Mouse (Mus musculus) embryonic facial prominence, embryonic 10.5 days (tissue): ENCODE results near the gene Hspb1. TPM values are rescaled to one million over a fixed set of nuclear protein-coding genes. Genes with fewer than 3 reads are reported as not detected.

Experiments
- DNase-seq: peaks from one replicate; pipeline ENCODE4 v3.0.0-alpha.2; 2017; ENCODE audit warnings: low spot score
- H3K27ac ChIP-seq: fragments of 300-500 bp; sonication (generic); replicated peaks from 2 replicates; pipeline ENCODE4 v1.5.1; 2016; ENCODE audit warnings: mild to moderate bottlenecking
- H3K27me3 ChIP-seq: fragments of 300-500 bp; sonication (generic); replicated peaks from 2 replicates; pipeline ENCODE4 v1.6.1; 2016; ENCODE audit warnings: low read depth, mild to moderate bottlenecking; ENCODE audit not compliant: poor library complexity, severe bottlenecking
- H3K36me3 ChIP-seq: fragments of 300-500 bp; sonication (generic); replicated peaks from 2 replicates; pipeline ENCODE4 v1.6.1; 2016; ENCODE audit warnings: mild to moderate bottlenecking, moderate library complexity
- H3K4me1 ChIP-seq: fragments of 300-500 bp; sonication (generic); 2 replicates; pipeline ENCODE4 v1.6.1; 2016
- H3K4me3 ChIP-seq: fragments of 300-500 bp; sonication (generic); 2 replicates; pipeline ENCODE4 v1.5.1; 2016; ENCODE audit warnings: mild to moderate bottlenecking, moderate library complexity
- H3K9me3 ChIP-seq: fragments of 300-500 bp; sonication (generic); 2 replicates; pipeline ENCODE4 v1.6.1; 2016; ENCODE audit warnings: mild to moderate bottlenecking
- WGBS: fragments of 180-500 bp; shearing (Covaris S2); methylation state at CpG from one replicate; pipeline ENCODE4 v1.1.7; 2016; 5-methylcytosine and 5-hydroxymethylcytosine counted together
- polyA plus RNA-seq: library from polyadenylated mRNA; unstranded; fragments of >200 nt; fragmentation: Nextera tagmentation; extraction: Ambion mirVana; gene quantifications from 2 replicates; pipeline ENCODE4 v1.2.1, GENCODE M21; 2016

Gene Hspb1
- polyA plus RNA-seq, 1 experiment from 2014 or later: 24.4 TPM

DNA sequence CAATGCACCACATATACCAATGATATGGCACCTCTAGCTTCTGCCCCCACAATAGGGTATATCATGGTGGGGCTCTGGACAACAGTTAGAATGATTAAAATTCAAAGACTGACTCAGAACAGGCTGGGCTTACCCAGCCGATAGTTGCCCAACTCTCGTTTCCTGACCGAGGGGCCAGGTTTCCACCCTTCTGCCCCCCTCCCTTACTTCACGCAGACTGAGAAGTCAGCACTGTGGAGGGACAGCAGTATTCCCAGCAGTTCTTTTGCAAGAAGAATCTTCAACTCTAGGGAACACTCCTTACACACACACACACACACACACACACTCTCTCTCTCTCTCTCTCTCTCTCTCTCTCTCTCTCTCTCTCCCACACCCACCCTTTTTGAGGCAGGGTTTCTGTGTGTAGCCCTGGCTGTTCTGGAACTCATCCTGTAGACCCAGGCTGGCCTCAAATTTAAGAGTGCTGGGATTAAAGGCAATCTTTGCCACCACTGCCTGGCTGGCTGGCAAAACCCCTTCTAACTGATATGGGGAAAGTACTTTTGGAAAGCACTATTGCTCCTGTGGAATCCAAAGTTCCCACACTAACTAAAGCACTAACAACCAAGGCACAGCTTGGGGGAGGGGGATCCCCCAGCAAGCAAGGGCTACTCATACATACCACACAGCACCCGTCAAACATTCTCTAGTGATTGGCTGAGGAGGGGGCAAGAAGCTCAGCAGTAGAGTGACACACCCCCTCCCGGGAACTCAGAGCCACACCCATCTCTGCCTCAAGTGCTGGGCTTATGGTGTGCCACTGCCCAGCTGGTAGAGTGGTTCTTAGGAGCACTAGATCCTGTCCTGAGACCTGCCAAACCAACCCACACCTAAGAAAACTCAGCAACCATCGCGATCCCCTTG, 17.9 kb downstream of the Hspb1 start:
- H3K36me3 ChIP-seq: peaks cover 61% of the 10 kb centered on the region
- WGBS: 73% methylated on average over 8 of the region's 8 CpGs
- H3K4me1 ChIP-seq: peaks cover 18% of the 10 kb centered on the region
- no peaks in the 10 kb centered on the region for H3K9me3 ChIP-seq
- H3K27ac ChIP-seq: no peak overlapping the region
- no peak overlapping the region for H3K4me3 ChIP-seq
- no peaks in the 10 kb centered on the region for H3K27me3 ChIP-seq
- DNase-seq: no peak

- H3K9me3 ChIP-seq: no peaks in the 10 kb centered on the region
- H3K4me1 ChIP-seq: peaks cover 18% of the 10 kb centered on the region
- H3K27me3 ChIP-seq: no peaks in the 10 kb centered on the region
- H3K36me3 ChIP-seq: peaks cover 74% of the 10 kb centered on the region
- DNase-seq: no peak
- no peak overlapping the region for H3K27ac ChIP-seq
- no peak overlapping the region for H3K4me3 ChIP-seq
- WGBS: 89% methylated on average over 4 of the region's 4 CpGs
Observed at GRCm38 (mm10) chr5:135906846-135907245, 19.1 kb downstream of the Hspb1 start.

- no peak overlapping the region for H3K27ac ChIP-seq
- WGBS: 86% methylated on average over 13 of the region's 13 CpGs
- H3K27me3 ChIP-seq: no peaks in the 10 kb centered on the region
- H3K36me3 ChIP-seq: peaks cover 78% of the 10 kb centered on the region
- H3K4me1 ChIP-seq: peaks cover 18% of the 10 kb centered on the region
- no peak overlapping the region for H3K4me3 ChIP-seq
- DNase-seq: no peak
- no peaks in the 10 kb centered on the region for H3K9me3 ChIP-seq
Observed at GRCm38 (mm10) chr5:135907256-135907655, 19.5 kb downstream of the Hspb1 start.

GRCm38 (mm10) chr5:135908185-135908584, 20.5 kb downstream of the Hspb1 start:
- WGBS: 88% methylated on average over 12 of the region's 12 CpGs
- H3K36me3 ChIP-seq: peaks cover 88% of the 10 kb centered on the region

GRCm38 (mm10) chr5:135908989-135909388, 21.3 kb downstream of the Hspb1 start:
- H3K9me3 ChIP-seq: no peaks in the 10 kb centered on the region
- 95% methylated on average over 16 of the region's 16 CpGs for WGBS
- H3K27me3 ChIP-seq: no peaks in the 10 kb centered on the region
- H3K36me3 ChIP-seq: peaks cover 96% of the 10 kb centered on the region
- no peak for DNase-seq
- H3K27ac ChIP-seq: no peak overlapping the region
- no peak overlapping the region for H3K4me3 ChIP-seq
- peaks cover 6% of the 10 kb centered on the region; the same call in 1 of the 2 replicates for H3K4me1 ChIP-seq

More at GRCm38 (mm10) chr5:135908185-135908584, 20.5 kb downstream of the Hspb1 start:
- Histone ChIP-seq H3K27ac (no peak overlapping the region), H3K4me3 (no peak overlapping the region), H3K9me3 (no peaks in the 10 kb centered on the region), H3K4me1 (peaks cover 13% of the 10 kb centered on the region), H3K27me3 (no peaks in the 10 kb centered on the region)
- DNase-seq: no peak

DNA sequence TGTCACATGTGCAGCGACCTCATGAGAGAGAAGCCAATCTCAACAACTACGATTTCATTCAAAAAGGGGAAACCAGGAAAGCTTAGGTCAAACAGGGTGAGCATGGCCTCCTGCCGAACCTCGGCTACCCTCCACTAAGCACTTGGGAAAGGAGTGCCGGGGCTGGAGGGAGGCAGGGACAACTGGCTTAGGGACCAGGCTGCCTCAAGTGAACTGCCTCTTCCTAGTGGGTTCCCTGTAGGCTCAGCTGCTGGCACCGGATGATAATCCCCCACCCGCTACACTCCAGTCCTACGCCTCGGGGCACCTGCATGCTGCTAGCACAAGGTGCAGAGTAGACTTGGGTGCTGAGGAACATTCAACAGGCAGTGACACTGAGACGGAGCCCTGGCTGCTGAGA, 21.9 kb downstream of the Hspb1 start:
- no peak for DNase-seq
- H3K4me1 ChIP-seq: 0 out of 2 replicates have a peak, but pooled peaks cover 3% of the 10 kb centered on the region
- H3K4me3 ChIP-seq: no peak overlapping the region
- 91% methylated on average over 10 of the region's 10 CpGs for WGBS
- H3K9me3 ChIP-seq: no peaks in the 10 kb centered on the region
- H3K27ac ChIP-seq: no peak overlapping the region
- H3K27me3 ChIP-seq: no peaks in the 10 kb centered on the region
- peaks cover 99% of the 10 kb centered on the region for H3K36me3 ChIP-seq

- Histone ChIP-seq H3K27ac (no peak overlapping the region), H3K4me3 (no peak overlapping the region), H3K27me3 (no peaks in the 10 kb centered on the region), H3K9me3 (no peaks in the 10 kb centered on the region), H3K36me3 (peaks cover 99% of the 10 kb centered on the region), H3K4me1 (no peaks in the 10 kb centered on the region)
- 93% methylated on average over 25 of the region's 25 CpGs for WGBS
- no peak for DNase-seq
Observed at GRCm38 (mm10) chr5:135910813-135911212, 23.1 kb downstream of the Hspb1 start.

DNA sequence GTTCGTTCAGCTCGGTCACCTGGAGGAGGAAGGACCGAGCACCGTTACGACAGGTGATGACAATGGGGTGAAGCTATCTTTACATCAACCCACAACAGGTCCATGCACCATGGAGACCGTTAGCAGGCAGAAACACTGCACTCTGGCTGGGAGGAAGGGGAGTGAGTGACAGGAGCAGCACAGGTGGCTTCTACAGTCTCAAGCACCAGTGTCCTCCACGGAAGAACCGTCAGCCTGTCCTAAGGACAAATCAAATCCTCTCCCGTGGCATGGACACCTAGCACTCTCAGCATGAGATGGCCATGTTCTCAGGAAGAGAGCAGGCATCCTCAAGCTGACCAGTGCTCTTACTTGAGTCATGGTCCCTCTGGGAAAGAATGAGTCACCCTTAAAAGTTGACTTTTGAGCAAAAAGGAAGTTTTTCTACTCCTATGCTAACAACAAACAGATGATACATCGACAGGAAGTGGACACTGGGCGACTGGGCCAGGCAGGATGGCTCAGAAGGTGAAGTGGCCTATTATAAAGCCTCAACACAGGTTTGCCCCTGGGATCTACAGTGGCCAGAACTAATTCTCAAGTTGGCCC, 24.0 kb downstream of the Hspb1 start:
- Histone ChIP-seq H3K27me3 (no peaks in the 10 kb centered on the region), H3K4me3 (no peak overlapping the region), H3K9me3 (no peaks in the 10 kb centered on the region), H3K4me1 (no peaks in the 10 kb centered on the region), H3K27ac (no peak overlapping the region), H3K36me3 (peaks cover 99% of the 10 kb centered on the region)
- 90% methylated on average over 11 of the region's 11 CpGs for WGBS
- no peak for DNase-seq

GRCm38 (mm10) chr5:135913201-135913600, 25.5 kb downstream of the Hspb1 start:
- Histone ChIP-seq H3K27me3 (no peaks in the 10 kb centered on the region), H3K4me3 (no peak overlapping the region), H3K4me1 (no peaks in the 10 kb centered on the region), H3K27ac (no peak overlapping the region), H3K36me3 (peaks cover 99% of the 10 kb centered on the region), H3K9me3 (no peaks in the 10 kb centered on the region)
- 90% methylated on average over 5 of the region's 5 CpGs for WGBS
- DNase-seq: no peak

DNA sequence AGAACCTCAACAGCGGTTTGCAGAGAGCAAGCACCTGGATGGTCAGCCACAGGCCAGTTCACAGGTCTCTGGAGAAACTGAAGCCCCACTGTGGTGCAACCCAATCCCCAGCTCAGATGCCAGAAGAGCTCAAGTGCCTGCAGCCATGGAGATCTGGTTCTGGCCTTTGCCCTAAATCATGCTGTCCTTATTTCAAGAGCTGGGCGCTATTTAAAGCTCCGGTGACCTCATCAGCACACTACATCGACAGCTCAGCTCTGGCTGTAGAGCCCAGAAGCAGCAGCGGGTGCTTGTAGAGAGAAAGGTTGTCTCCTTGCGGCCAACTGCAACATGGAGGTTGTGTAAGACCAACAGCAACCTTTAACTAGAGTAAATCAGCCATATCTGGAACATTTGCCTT, 26.4 kb downstream of the Hspb1 start:
- Histone ChIP-seq H3K27me3 (no peaks in the 10 kb centered on the region), H3K36me3 (peaks cover 100% of the 10 kb centered on the region), H3K4me1 (no peaks in the 10 kb centered on the region), H3K9me3 (no peaks in the 10 kb centered on the region), H3K27ac (no peak overlapping the region), H3K4me3 (no peak overlapping the region)
- no peak for DNase-seq
- 94% methylated on average over 6 of the region's 6 CpGs for WGBS

DNA sequence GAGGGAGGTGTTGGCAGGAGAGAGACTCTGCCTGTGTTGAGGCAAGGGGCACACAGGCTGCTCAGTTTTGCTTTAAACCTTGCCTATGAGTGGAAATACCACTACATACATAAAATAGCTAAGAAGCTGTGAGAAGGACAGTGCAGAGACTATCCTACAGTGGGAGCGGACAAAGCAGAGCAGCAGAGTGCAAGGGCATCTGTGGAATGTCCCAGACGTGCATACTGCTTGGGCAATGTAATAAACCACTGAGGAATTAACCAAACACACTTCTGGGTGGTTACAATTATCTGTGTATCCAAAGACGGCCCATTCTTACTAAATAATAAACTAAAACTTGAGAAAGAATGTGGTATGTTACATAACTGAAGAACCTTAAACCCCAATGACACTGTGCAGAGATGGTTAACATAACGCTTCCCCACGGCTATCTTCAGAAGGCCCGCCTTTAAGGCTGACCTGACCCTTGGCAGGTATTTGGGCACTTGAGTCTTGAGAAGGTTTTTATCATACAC, 28.4 kb downstream of the Hspb1 start:
- Histone ChIP-seq H3K27ac (no peak overlapping the region), H3K36me3 (peaks cover 100% of the 10 kb centered on the region), H3K4me1 (no peaks in the 10 kb centered on the region), H3K9me3 (no peaks in the 10 kb centered on the region), H3K27me3 (no peaks in the 10 kb centered on the region), H3K4me3 (no peak overlapping the region)
- DNase-seq: no peak
- 86% methylated on average over 6 of the region's 6 CpGs for WGBS

DNA sequence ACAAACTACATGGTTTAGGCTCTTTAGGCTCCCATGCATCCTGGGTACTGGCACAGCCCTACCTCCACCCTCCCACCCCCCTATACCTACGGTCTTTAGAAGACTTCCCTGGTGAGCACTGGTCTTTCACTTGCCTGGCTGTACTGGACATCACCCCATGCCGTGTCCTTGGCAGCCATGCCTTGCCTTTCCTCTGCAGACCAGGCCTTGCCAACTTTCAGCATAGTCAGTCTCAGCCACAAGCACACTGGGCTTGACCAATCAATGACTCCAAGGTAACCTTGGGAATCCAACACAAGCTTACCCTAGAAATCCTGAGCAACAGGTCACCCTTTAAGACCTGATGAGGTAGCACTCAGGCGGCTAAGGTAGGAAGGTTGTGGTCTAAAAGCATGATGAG, 28.9 kb downstream of the Hspb1 start:
- H3K9me3 ChIP-seq: no peaks in the 10 kb centered on the region
- no peak for DNase-seq
- H3K27me3 ChIP-seq: no peaks in the 10 kb centered on the region
- no peak overlapping the region for H3K4me3 ChIP-seq
- H3K4me1 ChIP-seq: no peaks in the 10 kb centered on the region
- WGBS: 94% methylated on average over 3 of the region's 3 CpGs
- peaks cover 100% of the 10 kb centered on the region for H3K36me3 ChIP-seq
- H3K27ac ChIP-seq: no peak overlapping the region
